12 mouse cellular contexts compared by ENCODE assay signal in the genomic region with DNA sequence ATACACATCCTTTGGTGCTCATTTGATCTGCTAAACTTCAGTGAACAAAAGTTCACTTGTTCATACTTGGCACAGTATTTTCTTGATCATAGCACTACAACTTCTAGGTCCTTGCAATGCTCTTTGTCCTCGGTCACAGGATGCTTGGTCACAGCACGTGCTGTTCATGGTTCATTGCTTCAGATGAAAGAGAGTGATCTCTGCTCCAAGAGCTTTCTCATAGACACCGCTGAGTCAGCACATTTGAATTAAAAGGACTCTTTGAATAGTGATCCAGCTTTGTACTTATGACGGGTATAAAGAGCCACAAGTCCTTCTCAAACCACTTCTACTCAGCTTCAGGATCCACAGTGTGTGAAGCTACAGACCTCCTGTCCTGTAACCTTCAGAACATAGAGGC.
DNase-seq lines count a peak whose midpoint lies in the region; ATAC-seq and TF ChIP-seq lines count a peak whose summit lies in the region.
"Had no signal": no experiment of that assay in that cellular context is flagged by ENCODE, and none has a peak within 500 bp of the region (broad histone marks: within the 10 kb centered on the region; RNA-seq: fewer than 3 reads in every experiment).

No protein-coding gene starts in this region.

- no peak for TF ChIP-seq POLR2A in CH12.LX (IDR thresholded peaks at IDR 0.05; ENCODE audit: low read depth, low read length)

- no peak for TF ChIP-seq CTCF in CH12.LX (conservative IDR thresholded peaks at IDR 0.05 in 1 of 2, IDR thresholded peaks at IDR 0.05 in 1 of 2; ENCODE audit: low read depth in 2 of 2, low read length in 2 of 2)

- H3K9me3 ChIP-seq in forebrain, embryonic 10.5 days, result no peaks in the 10 kb centered on the region
- no peaks in the 10 kb centered on the region for H3K9me3 ChIP-seq in forebrain, embryonic 16.5 days (ENCODE audit: control insufficient read depth, low read length)
- peaks cover 35% of the 10 kb centered on the region for H3K9me3 ChIP-seq in CH12.LX (replicated peaks; ENCODE audit: low read length)
- no peaks in the 10 kb centered on the region for H3K9me3 ChIP-seq in embryonic facial prominence, embryonic 14.5 days (ENCODE audit: control insufficient read depth, low read length)

- in situ Hi-C loops in CH12.LX (cut with MboI; ENCODE audit: low pct_ligation_motif_present, low pct_unique_long_range_greater_than_20kb, low sequenced_read_pairs), result no loop called here

- H3K4me1 ChIP-seq in forebrain, embryonic 10.5 days, result peaks cover 9% of the 10 kb centered on the region
- H3K4me1 ChIP-seq in forebrain, embryonic 16.5 days (replicated peaks; ENCODE audit: control insufficient read depth, insufficient read depth, low read length), result no peaks in the 10 kb centered on the region
- no peaks in the 10 kb centered on the region for H3K4me1 ChIP-seq in CH12.LX (ENCODE audit: control insufficient read depth in 1 of 2, insufficient read depth in 2 of 2)
- H3K4me1 ChIP-seq in embryonic facial prominence, embryonic 14.5 days (ENCODE audit: control insufficient read depth, insufficient read depth, low read length), result no peaks in the 10 kb centered on the region

- H3K36me3 ChIP-seq in forebrain, embryonic 10.5 days (replicated peaks), result no peaks in the 10 kb centered on the region
- H3K36me3 ChIP-seq in forebrain, embryonic 16.5 days (ENCODE audit: control insufficient read depth, insufficient read depth), result no peaks in the 10 kb centered on the region
- H3K36me3 ChIP-seq in CH12.LX (replicated peaks in 1 of 2; ENCODE audit: control insufficient read depth in 1 of 2, insufficient read depth in 1 of 2, low read length in 1 of 2), result no peaks in the 10 kb centered on the region
- no peaks in the 10 kb centered on the region for H3K36me3 ChIP-seq in embryonic facial prominence, embryonic 14.5 days (ENCODE audit: control insufficient read depth, insufficient read depth, low read length)

- H3K4me3 ChIP-seq in forebrain, embryonic 10.5 days, result no peak overlapping the region
- no peak overlapping the region for H3K4me3 ChIP-seq in forebrain, embryonic 16.5 days (replicated peaks; ENCODE audit: low read length)
- H3K4me3 ChIP-seq in CH12.LX (replicated peaks in 1 of 3; ENCODE audit: low read depth in 2 of 3, low read length in 2 of 3, poor library complexity in 1 of 3), result no peak overlapping the region
- no peak overlapping the region for H3K4me3 ChIP-seq in embryonic facial prominence, embryonic 14.5 days (ENCODE audit: low read depth, low read length)

- peak; percentile 30 for DNase-seq in forebrain, embryonic 10.5 days (ENCODE audit: extremely low spot score, low spot score)
- no peak for DNase-seq in CH12.LX (ENCODE audit: extremely low read depth)
- peak; percentile 25 for DNase-seq in embryonic facial prominence, embryonic 14.5 days (ENCODE audit: low spot score)
- peak; percentile 13 for DNase-seq in kidney, postnatal 10 days
- DNase-seq in urinary bladder, adult 2 months (ENCODE audit: low spot score), result no peak
- no peak for DNase-seq in frontal cortex, postnatal 25 days (ENCODE audit: low spot score in 2 of 2)
- no peak for DNase-seq in adrenal gland, adult 18-20 months (ENCODE audit: low spot score in 2 of 2)
- DNase-seq: heart, postnatal 10 days; liver had no signal

- dilution Hi-C loops in CH12.LX (cut with MboI; ENCODE audit: extremely low pct_ligation_motif_present, extremely low pct_unique_long_range_greater_than_20kb, low sequenced_read_pairs), result no loop called here

- WGBS in forebrain, embryonic 10.5 days, result 20% methylated on average over 4 of the region's 4 CpGs
- WGBS in forebrain, embryonic 16.5 days, result 4% methylated on average over 4 of the region's 4 CpGs
- WGBS in embryonic facial prominence, embryonic 14.5 days, result 36% methylated on average over 4 of the region's 4 CpGs

- H3K9ac ChIP-seq in forebrain, embryonic 16.5 days (replicated peaks; ENCODE audit: low read depth, low read length), result no peak overlapping the region
- H3K9ac ChIP-seq in CH12.LX (ENCODE audit: insufficient read depth, low read depth), result no peak overlapping the region
- H3K9ac ChIP-seq in embryonic facial prominence, embryonic 14.5 days (ENCODE audit: low read depth, low read length), result no peak overlapping the region

- no peak for TF ChIP-seq RAD21 in CH12.LX (IDR thresholded peaks at IDR 0.05; ENCODE audit: low read depth, low read length)

- no peaks in the 10 kb centered on the region for H3K79me2 ChIP-seq in CH12.LX (replicated peaks; ENCODE audit: control insufficient read depth, extremely low read depth, insufficient read depth, poor library complexity, severe bottlenecking)

- ATAC-seq in forebrain, embryonic 16.5 days, result no peak
- ATAC-seq in embryonic facial prominence, embryonic 14.5 days (ENCODE audit: low read depth), result no peak
- ATAC-seq: activated CD4-positive, CD25-positive, alpha-beta regulatory T cell, adult 4 months; lung, postnatal 0 days had no signal

- peak overlapping the region; percentile 25; the same call in 1 of the 2 replicates for H3K27ac ChIP-seq in forebrain, embryonic 10.5 days
- no peak overlapping the region for H3K27ac ChIP-seq in forebrain, embryonic 16.5 days (ENCODE audit: low read length)
- H3K27ac ChIP-seq in CH12.LX (ENCODE audit: insufficient read depth, low read depth), result no peak overlapping the region
- H3K27ac ChIP-seq in embryonic facial prominence, embryonic 14.5 days (replicated peaks; ENCODE audit: low read depth, low read length), result no peak overlapping the region

- no peak overlapping the region for H3K4me2 ChIP-seq in forebrain, embryonic 16.5 days (ENCODE audit: low read length)
- no peak overlapping the region for H3K4me2 ChIP-seq in CH12.LX (ENCODE audit: insufficient read depth, low read depth, poor library complexity, severe bottlenecking)
- no peak overlapping the region for H3K4me2 ChIP-seq in embryonic facial prominence, embryonic 14.5 days (ENCODE audit: low read depth, low read length)

- H3K27me3 ChIP-seq in forebrain, embryonic 10.5 days (ENCODE audit: poor library complexity, severe bottlenecking), result no peaks in the 10 kb centered on the region
- no peaks in the 10 kb centered on the region for H3K27me3 ChIP-seq in forebrain, embryonic 16.5 days (replicated peaks; ENCODE audit: control insufficient read depth, insufficient read depth, low read length)
- H3K27me3 ChIP-seq in CH12.LX (replicated peaks), result no peaks in the 10 kb centered on the region
- H3K27me3 ChIP-seq in embryonic facial prominence, embryonic 14.5 days (replicated peaks; ENCODE audit: control insufficient read depth, insufficient read depth, low read length), result no peaks in the 10 kb centered on the region

- TF ChIP-seq EP300 in CH12.LX (IDR thresholded peaks at IDR 0.05; ENCODE audit: low read length), result no peak

TF ChIP-seq in CH12.LX, 34 proteins besides CTCF, POLR2A, EP300 and RAD21:
- TF ChIP-seq NRF1 (IDR thresholded peaks at IDR 0.05; ENCODE audit: low read depth, low read length) (no peak), MAFK (IDR thresholded peaks at IDR 0.05; ENCODE audit: insufficient replicate concordance, low read length) (peak; percentile 78)

Comparison
In these comparisons a context has a peak if more than half of its experiments do, and no peak if none do; other contexts are left out.
1. DNase-seq: peak in forebrain, embryonic 10.5 days (single experiment), embryonic facial prominence, embryonic 14.5 days (single experiment) and kidney, postnatal 10 days (single experiment); none in CH12.LX (single experiment), urinary bladder, adult 2 months (single experiment), frontal cortex, postnatal 25 days (0 of 2) and adrenal gland, adult 18-20 months (0 of 2).